Mouse (Mus musculus) forebrain, postnatal 0 days (tissue): ENCODE results near the gene Lrrk1. TPM values are rescaled to one million over a fixed set of nuclear protein-coding genes. Genes with fewer than 3 reads are reported as not detected.

Experiments
- ATAC-seq: fragments of 200-750 bp; cut with Nextera tagmentation; 2 replicates; pipeline ENCODE4 v1.8.0; 2017; ENCODE audit warnings: mild to moderate bottlenecking, moderate library complexity
- DNase-seq: peaks from one replicate; pipeline ENCODE4 v3.0.0-alpha.2; 2015
- H3K27ac ChIP-seq: fragments of 300-500 bp; sonication (generic); 2 replicates; pipeline ENCODE4 v1.5.1; 2014; ENCODE audit warnings: low read depth, mild to moderate bottlenecking, antibody characterized with exemption, low read length, moderate library complexity, mixed read lengths
- H3K27me3 ChIP-seq: fragments of 300-500 bp; sonication (generic); 2 replicates; pipeline ENCODE4 v1.6.1; 2014; ENCODE audit warnings: mild to moderate bottlenecking, low read length, mixed read lengths; ENCODE audit not compliant: insufficient read depth
- H3K36me3 ChIP-seq: fragments of 300-500 bp; sonication (generic); 2 replicates; pipeline ENCODE4 v1.6.1; 2014; ENCODE audit warnings: mild to moderate bottlenecking, moderate library complexity; ENCODE audit not compliant: insufficient read depth
- H3K4me1 ChIP-seq: fragments of 300-500 bp; sonication (generic); 2 replicates; pipeline ENCODE4 v1.6.1; 2014; ENCODE audit warnings: antibody characterized with exemption; ENCODE audit not compliant: insufficient read depth
- H3K4me2 ChIP-seq: fragments of 300-500 bp; sonication (generic); 2 replicates; pipeline ENCODE4 v1.6.1; 2014; ENCODE audit warnings: low read depth, mild to moderate bottlenecking, moderate library complexity
- H3K4me3 ChIP-seq: fragments of 300-500 bp; sonication (generic); 2 replicates; pipeline ENCODE4 v1.5.1; 2014; ENCODE audit warnings: low read depth, low read length, mixed read lengths
- H3K9ac ChIP-seq: fragments of 300-500 bp; sonication (generic); 2 replicates; pipeline ENCODE4 v1.6.1; 2014; ENCODE audit warnings: mild to moderate bottlenecking
- H3K9me3 ChIP-seq: fragments of 300-500 bp; sonication (generic); 2 replicates; pipeline ENCODE4 v1.6.1; 2016; ENCODE audit warnings: low read length
- CTCF ChIP-seq: sonication (generic); IDR thresholded peaks from 2 replicates; pipeline ENCODE4 v1.5.1; 2016; ENCODE audit warnings: antibody characterized with exemption, control low read depth, low read depth
- WGBS: fragments of 180-500 bp; shearing (Covaris S2); extraction: QIAGEN DNeasy Blood & Tissue Kit; methylation state at CpG from one replicate; pipeline ENCODE4 v1.1.7; 2014; 5-methylcytosine and 5-hydroxymethylcytosine counted together
- polyA plus RNA-seq: library from polyadenylated mRNA; unstranded; fragments of >200 nt; fragmentation: Nextera tagmentation; extraction: Ambion mirVana; gene quantifications from 2 replicates; pipeline ENCODE4 v1.2.1, GENCODE M21; 2015
- total RNA-seq: library from RNA; depleted of rRNA; stranded (reverse); fragments of >200 nt; gene quantifications from 2 replicates; pipeline ENCODE4 v1.2.3, GENCODE M21; 2014

Lrrk1 gene
- total and polyA plus RNA-seq, 2 experiments from 2014 or later = 2.2 to 3.3 TPM

GRCm38 (mm10) chr7:66416829-66417228 lies 28.7 kb upstream of the Lrrk1 start:
- Histone ChIP-seq H3K4me3 (no peak overlapping the region), H3K4me1 (no peaks in the 10 kb centered on the region), H3K4me2 (no peak overlapping the region), H3K9ac (no peak overlapping the region), H3K36me3 (no peaks in the 10 kb centered on the region), H3K9me3 (no peaks in the 10 kb centered on the region), H3K27me3 (no peaks in the 10 kb centered on the region), H3K27ac (no peak overlapping the region)
- no peak for TF ChIP-seq CTCF
- 79% methylated on average over 4 of the region's 4 CpGs for WGBS
- DNase-seq (no peak), ATAC-seq (no peak)

GRCm38 (mm10) chr7:66413093-66413492 lies 24.9 kb upstream of the Lrrk1 start:
- peak; percentile 66 for ATAC-seq
- DNase-seq = peak; percentile 27
- no peak overlapping the region for H3K4me2 ChIP-seq

GRCm38 (mm10) chr7:66409433-66409832 lies 21.3 kb upstream of the Lrrk1 start:
- Histone ChIP-seq H3K36me3 (no peaks in the 10 kb centered on the region), H3K27me3 (no peaks in the 10 kb centered on the region), H3K4me2 (no peak overlapping the region), H3K9me3 (no peaks in the 10 kb centered on the region), H3K9ac (no peak overlapping the region), H3K4me3 (no peak overlapping the region), H3K4me1 (no peaks in the 10 kb centered on the region), H3K27ac (no peak overlapping the region)
- ATAC-seq (peak; percentile 62), DNase-seq (peak; percentile 67)
- WGBS = 72% methylated on average over 6 of the region's 6 CpGs
- peak; percentile 95 for TF ChIP-seq CTCF

More at GRCm38 (mm10) chr7:66413093-66413492, 24.9 kb upstream of the Lrrk1 start:
- H3K27ac ChIP-seq = no peak overlapping the region
- H3K4me1 ChIP-seq = no peaks in the 10 kb centered on the region
- H3K9me3 ChIP-seq = no peaks in the 10 kb centered on the region
- no peaks in the 10 kb centered on the region for H3K27me3 ChIP-seq
- TF ChIP-seq CTCF = no peak
- 63% methylated on average over 7 of the region's 7 CpGs for WGBS
- H3K36me3 ChIP-seq = no peaks in the 10 kb centered on the region
- H3K9ac ChIP-seq = no peak overlapping the region
- no peak overlapping the region for H3K4me3 ChIP-seq

GRCm38 (mm10) chr7:66406971-66407370 lies 18.8 kb upstream of the Lrrk1 start:
- H3K36me3 ChIP-seq = no peaks in the 10 kb centered on the region
- no peak overlapping the region for H3K4me3 ChIP-seq
- no peak overlapping the region for H3K27ac ChIP-seq
- 85% methylated on average over 8 of the region's 8 CpGs for WGBS
- DNase-seq = no peak
- no peaks in the 10 kb centered on the region for H3K9me3 ChIP-seq
- H3K4me2 ChIP-seq = no peak overlapping the region
- TF ChIP-seq CTCF = no peak
- no peaks in the 10 kb centered on the region for H3K27me3 ChIP-seq
- no peaks in the 10 kb centered on the region for H3K4me1 ChIP-seq
- no peak overlapping the region for H3K9ac ChIP-seq
- no peak for ATAC-seq

- Histone ChIP-seq H3K4me2 (no peak overlapping the region), H3K27me3 (no peaks in the 10 kb centered on the region)
- ATAC-seq = no peak
Observed at GRCm38 (mm10) chr7:66405951-66406721, 18.0 kb upstream of the Lrrk1 start.

GRCm38 (mm10) chr7:66405541-66405940 lies 17.4 kb upstream of the Lrrk1 start:
- no peak overlapping the region for H3K27ac ChIP-seq
- H3K4me2 ChIP-seq = no peak overlapping the region
- DNase-seq = no peak
- no peak overlapping the region for H3K9ac ChIP-seq
- H3K36me3 ChIP-seq = no peaks in the 10 kb centered on the region
- no peak for ATAC-seq
- H3K27me3 ChIP-seq = no peaks in the 10 kb centered on the region
- H3K4me3 ChIP-seq = no peak overlapping the region
- WGBS = 74% methylated on average over 11 of the region's 11 CpGs
- H3K9me3 ChIP-seq = no peaks in the 10 kb centered on the region
- no peaks in the 10 kb centered on the region for H3K4me1 ChIP-seq
- no peak for TF ChIP-seq CTCF

More at GRCm38 (mm10) chr7:66405951-66406721, 18.0 kb upstream of the Lrrk1 start:
- DNase-seq = no peak
- no peak overlapping the region for H3K9ac ChIP-seq
- no peak overlapping the region for H3K27ac ChIP-seq
- TF ChIP-seq CTCF = no peak
- WGBS = 62% methylated on average over 13 of the region's 13 CpGs
- H3K4me3 ChIP-seq = no peak overlapping the region
- no peaks in the 10 kb centered on the region for H3K36me3 ChIP-seq
- H3K4me1 ChIP-seq = no peaks in the 10 kb centered on the region
- H3K9me3 ChIP-seq = no peaks in the 10 kb centered on the region

- DNase-seq (no peak), ATAC-seq (no peak)
- Histone ChIP-seq H3K27ac (no peak overlapping the region), H3K9ac (no peak overlapping the region), H3K4me3 (no peak overlapping the region), H3K27me3 (no peaks in the 10 kb centered on the region), H3K4me2 (no peak overlapping the region), H3K36me3 (no peaks in the 10 kb centered on the region), H3K9me3 (no peaks in the 10 kb centered on the region), H3K4me1 (no peaks in the 10 kb centered on the region)
- WGBS = 83% methylated on average over 4 of the region's 4 CpGs
- no peak for TF ChIP-seq CTCF
Observed at GRCm38 (mm10) chr7:66404802-66405201, 16.7 kb upstream of the Lrrk1 start.
